Mouse (Mus musculus): ENCODE results near the gene Gmppb.

Gene Gmppb

DNA sequence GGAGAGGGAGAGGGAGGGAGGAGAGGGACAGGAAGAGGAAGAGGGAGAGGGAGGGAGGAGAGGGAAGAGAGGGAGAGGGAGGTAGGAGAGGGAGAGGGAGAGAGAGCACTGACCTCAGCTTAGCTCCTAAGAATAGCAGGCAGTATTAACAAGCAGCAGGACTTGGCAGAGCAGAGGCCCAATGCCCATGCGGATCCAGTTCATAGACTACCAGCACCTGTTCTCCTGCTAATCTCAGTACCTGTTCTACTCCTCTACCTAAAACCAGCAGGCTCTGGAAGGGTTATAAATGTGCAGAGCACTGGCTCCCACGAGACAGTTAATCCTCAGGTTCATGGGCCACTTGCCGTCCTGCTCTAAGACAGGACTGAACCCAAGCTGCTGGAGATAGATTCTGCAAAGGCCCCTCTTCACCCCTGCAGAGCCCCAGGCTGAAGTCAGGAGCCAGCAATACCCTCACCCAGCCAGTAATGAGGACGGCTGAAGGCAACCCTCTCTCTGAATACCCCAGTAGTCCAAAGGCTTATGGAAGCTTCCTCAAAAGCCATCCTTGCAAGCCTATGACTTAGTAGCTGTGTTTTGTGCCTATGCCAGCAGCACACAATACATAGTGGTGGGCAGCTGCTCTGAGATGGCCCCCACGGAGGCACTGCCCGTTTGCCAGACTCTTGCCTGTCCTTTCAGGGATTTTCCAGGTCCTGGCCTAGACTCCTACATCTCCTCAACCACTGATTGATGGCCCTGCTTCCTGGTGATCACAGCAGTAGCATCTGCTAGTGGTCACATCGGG is 24.3 kb downstream of the Gmppb start:
- DNase-seq (ENCODE audit: low read depth, low spot score) = no peak

DNA sequence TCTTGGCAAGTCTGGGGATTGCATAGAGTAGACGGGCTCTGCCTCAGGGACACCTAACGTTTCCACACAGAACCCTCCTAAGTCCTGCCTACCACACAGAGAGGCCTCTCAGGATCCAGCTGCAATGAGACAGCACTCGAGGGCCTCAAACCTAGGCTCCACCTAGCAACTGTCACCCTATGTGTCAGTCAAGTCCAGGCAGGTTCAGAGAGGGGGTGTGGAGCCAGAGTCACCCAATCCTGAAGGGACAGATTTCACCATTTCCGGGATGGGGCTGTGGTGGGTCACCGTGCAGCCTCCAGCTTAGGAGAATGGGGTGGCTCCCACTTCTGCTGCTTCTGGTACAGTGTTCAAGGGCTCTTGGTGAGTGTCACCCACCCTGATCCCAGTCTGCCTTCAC is 31.1 kb downstream of the Gmppb start, which contains the start of gene Mst1:
Gene Mst1 (plus strand): TSS at position 269 of the 400 bp plus-strand sequence.
- DNase-seq (ENCODE audit: low read depth, low spot score) = no peak

DNA sequence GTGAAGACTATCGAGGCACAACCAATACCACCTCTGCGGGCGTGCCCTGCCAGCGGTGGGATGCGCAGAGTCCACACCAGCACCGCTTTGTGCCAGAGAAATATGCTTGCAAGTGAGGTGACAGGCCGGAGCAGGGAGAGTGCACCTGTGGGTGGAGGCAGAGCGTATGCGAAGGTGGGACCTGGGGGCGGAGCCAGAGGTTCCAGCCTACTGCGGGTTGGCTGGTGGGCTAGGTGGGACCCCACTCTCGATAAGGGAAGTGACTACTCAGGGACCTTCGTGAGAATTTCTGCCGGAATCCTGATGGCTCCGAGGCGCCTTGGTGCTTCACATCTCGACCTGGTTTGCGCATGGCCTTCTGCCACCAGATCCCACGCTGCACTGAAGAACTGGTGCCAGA is 33.5 kb downstream of the Gmppb start:
- no peak for DNase-seq (ENCODE audit: low read depth, low spot score)

DNA sequence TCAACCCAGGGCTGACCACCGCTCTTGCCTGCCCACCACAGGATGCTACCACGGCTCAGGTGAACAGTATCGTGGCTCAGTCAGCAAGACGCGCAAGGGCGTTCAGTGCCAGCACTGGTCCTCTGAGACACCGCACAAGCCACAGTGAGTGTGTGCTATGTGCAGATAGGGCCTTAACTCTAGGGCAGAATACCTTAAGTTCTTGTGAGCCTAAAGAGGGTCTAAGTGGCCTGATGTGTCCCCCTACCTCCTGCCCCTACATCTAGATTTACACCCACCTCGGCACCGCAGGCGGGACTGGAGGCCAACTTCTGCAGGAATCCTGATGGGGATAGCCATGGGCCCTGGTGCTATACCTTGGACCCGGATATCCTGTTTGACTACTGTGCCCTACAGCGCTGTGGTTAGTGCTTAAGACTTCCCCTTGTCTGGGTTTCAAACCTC is 34.0 kb downstream of the Gmppb start, which contains the start of gene Rnf123:
Gene Rnf123 (minus strand): TSS at position 359 of the 444 bp plus-strand sequence.
- no peak for DNase-seq (ENCODE audit: low read depth, low spot score)

DNA sequence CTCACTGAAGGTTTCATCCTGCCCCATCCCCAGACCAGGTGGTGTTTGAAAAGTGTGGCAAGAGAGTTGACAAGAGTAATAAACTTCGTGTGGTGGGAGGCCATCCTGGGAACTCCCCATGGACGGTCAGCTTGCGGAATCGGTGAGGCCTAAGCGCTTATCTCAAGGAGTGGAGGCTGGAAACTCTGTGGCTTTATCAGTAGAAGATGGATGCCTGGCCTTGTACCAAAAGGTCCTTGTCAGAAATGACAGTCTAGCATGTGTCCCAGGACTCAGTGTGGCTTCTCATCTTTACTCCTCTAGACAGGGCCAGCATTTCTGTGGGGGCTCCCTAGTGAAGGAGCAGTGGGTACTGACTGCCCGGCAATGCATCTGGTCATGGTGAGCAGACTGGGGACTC is 34.5 kb downstream of the Gmppb start:
- DNase-seq (ENCODE audit: low read depth, low spot score) = no peak

DNA sequence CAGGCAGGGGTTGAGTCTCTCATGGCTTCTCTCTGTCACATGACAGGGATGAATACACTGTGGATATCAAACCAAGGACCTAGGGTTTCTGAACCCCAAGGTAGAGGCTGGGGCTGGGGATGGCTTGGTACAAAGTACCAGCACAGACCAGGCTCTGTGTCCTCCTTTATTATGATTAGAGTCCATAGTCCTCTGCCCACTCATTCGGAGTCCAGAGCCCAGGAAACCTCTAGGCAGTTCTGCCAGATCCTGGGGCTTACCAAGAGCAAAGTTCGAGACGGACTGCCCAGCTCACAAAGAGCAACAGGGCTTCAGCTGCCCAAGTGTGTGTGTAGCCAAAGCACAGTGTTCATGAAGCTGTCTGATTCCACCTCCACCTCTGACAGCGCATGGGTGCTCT is 36.2 kb downstream of the Gmppb start:
- no peak for DNase-seq (ENCODE audit: low read depth, low spot score)

DNA sequence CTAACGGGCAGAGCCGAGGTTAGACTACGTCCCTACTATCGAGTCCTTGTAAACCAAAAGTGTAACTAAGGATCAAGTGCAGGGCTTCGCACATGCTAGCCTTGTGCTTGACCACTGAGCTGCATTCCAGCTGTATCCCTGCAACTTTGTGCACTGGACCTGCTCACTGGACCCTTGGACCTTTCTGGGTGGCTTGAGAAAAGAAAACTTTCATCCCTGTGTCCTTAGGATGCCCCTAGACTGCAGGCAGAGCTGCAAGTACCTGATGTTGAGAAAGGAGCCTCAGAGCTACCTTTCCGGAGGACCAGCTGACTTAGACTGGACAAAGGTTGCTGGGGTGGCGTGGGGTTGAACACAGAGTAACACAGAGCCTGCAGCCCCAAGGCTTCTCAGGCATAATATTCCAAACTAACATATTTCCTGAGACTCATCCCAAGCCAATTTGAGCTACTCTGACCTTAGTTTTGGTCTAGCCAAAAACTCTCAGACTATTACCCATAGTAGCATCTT is 41.6 kb downstream of the Gmppb start:
- no peak for DNase-seq (ENCODE audit: low read depth, low spot score)

DNA sequence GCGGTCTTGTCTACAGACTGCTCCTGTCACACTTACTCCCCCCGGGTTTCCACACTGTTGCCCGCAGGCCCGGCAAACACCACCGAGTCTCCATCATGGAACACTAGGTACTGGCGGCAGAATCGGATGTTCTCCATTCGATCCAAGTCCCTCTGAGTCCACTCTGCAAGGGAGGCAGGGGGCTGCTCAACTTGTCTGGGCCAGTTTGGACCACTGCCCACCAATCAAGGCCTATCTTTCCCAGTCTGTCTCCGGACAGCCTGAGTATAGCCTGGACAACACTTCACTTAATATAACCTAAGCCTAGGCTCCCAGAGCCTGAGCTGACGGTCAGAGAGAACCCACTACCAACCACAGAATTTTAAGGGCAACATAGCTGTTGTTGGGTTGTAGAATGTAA is 44.5 kb downstream of the Gmppb start:
- no peak for DNase-seq (ENCODE audit: low read depth, low spot score)

DNA sequence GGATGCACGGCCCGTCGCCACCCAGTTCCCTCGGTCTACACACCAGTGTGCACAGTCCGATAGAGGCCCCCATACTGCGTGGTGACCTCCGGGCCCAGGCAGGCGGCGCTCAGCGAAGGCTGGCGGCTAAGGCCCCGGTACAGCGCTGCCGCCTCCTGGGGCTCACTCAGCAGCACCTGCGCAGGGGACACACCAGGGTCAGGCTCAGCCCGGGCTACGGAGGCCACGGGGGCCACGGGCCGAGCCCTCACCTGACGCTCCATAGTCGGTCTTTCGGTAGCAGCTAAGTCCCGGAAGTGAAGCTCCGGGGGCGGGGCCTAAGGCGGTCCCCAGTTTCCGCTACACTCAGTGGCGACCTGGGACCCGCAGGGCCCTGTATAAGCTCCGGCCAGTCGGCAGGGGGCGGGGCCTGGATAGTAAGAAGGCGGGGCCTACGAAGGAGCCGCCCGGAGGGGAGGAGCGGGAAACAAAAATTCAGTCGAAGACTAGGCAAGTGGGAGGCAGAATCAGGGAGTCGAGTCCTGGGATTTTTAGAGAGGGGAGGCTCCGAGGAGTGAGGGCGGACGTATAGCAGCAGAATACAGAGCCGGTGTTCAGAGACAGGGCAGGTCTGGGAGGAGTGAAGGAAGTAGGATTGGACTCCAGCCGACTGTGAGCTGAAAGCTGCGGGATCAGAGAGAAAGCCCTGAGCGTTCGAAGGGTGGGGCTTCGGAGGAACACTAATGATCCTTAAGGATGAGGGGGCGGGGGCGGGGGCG is 45.3 kb downstream of the Gmppb start, which contains the start of gene Apeh:
Gene Apeh (minus strand): TSS at position 423 of the 758 bp plus-strand sequence.
- DNase-seq (ENCODE audit: low read depth, low spot score) = peak; percentile 88

DNA sequence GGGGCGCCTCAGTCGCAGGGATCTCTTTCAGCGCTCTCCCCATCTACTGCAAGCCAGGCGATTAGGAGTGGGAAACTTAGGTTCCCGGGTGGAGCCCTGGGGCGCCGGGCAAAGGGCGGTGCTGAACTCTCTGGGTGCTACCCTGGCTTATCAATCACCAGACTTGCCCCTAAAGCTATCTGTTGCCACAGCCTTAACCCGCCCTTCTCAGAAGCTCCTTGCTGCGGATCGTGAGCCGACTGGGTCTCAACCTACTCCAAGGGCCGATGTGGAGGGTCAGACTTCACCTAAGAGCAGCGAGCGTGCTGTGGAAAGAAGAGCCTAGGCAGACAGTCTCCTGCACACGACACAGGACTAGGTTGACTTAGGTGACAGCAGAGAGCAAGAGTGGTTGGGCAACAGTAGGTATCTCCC is 46.0 kb downstream of the Gmppb start:
- DNase-seq (ENCODE audit: low read depth, low spot score) = no peak

DNA sequence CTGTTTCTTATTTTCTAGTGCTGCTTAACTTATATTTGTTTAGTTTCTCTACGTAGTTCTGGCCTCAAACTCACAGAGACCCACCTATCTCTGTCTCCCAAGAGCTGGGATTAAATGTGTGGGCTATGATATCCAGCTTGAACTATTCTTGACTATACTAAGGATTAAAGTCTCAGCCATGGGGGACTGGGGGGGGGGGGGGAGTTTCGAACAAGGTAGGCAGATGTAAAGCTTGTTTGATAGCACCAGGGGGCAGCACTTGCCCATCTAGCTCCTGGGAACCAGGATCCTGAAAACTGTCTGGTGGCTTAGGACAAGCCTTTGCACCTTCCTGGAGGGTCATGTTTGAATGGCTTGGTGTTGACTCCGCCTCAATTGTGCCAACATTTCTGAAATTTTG is 46.5 kb downstream of the Gmppb start:
- DNase-seq (ENCODE audit: low read depth, low spot score) = peak; percentile 75

DNA sequence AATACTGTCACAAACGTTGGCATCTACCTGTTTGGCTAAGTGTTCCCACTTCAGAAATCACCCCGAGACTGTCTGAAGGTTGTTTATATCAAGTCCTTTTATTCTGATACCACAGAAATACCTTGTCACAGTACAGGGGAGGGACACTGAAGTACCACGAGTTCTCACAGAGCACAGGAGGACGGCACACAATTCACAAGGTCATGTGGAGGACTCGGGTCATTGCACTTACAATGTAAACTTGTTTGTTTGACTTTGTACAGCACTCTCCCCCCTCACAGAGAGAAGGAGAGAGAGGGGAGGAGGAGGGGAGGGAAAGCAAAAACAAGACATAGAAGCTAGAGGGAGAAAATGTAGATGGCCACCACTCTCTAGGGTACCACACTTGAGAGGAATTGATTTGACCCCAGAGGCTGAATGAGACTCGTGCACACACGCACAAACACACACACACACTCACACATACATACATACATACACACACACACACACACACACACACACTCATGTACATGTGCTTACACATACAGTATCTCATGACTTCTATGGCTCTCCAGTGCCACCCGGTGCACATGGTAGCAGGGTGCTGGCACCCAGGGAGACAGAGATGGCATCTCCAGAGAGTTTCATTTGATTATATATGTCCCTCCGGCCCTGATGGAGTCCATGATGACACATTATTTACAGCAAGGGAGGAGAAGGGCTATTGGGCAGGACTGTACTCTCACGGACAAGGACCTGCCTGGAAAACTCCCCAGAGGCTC is 47.1 kb downstream of the Gmppb start:
- no peak for DNase-seq (ENCODE audit: low read depth, low spot score)

DNA sequence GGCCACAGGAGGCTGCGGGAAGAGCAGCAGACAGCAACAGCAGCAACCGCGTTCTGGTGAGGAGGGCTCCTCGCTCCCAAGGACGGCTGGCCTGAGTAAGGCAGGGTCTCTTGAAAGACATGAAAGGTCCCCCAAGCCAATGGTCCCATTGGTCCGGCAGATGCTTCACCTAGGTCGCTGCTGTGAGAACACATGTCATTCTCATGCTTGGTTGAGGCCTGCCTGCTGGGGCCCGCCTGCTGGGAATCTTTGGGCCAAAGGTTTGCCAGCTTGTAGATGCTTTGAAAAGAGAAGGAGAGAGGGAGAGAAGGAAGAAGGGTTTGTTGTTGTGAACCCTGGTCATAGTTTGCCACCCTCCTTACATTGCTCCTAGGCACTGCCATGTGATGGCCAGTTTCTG is 50.6 kb downstream of the Gmppb start:
- DNase-seq (ENCODE audit: low read depth, low spot score) = no peak

Data from embryo, embryonic 11.5 days (tissue).